Mouse (Mus musculus) intestine, postnatal 0 days (tissue): ENCODE results near the gene Ripk4. TPM values are rescaled to one million over a fixed set of nuclear protein-coding genes. Genes with fewer than 3 reads are reported as not detected.

Experiments
- ATAC-seq: fragments of 200-750 bp; cut with Nextera tagmentation; 2 replicates; pipeline ENCODE4 v1.8.0; 2017; ENCODE audit warnings: mild to moderate bottlenecking, moderate TSS enrichment, moderate library complexity
- H3K27ac ChIP-seq: fragments of 300-500 bp; sonication (generic); 2 replicates; pipeline ENCODE4 v1.5.1; 2014; ENCODE audit warnings: mild to moderate bottlenecking, low read depth, low read length, moderate library complexity
- H3K27me3 ChIP-seq: fragments of 300-500 bp; sonication (generic); replicated peaks from 2 replicates; pipeline ENCODE4 v1.6.1; 2014; ENCODE audit warnings: low read length, mixed read lengths; ENCODE audit not compliant: control insufficient read depth, insufficient read depth
- H3K36me3 ChIP-seq: fragments of 300-500 bp; sonication (generic); 2 replicates; pipeline ENCODE4 v1.6.1; 2014; ENCODE audit warnings: mild to moderate bottlenecking, moderate library complexity; ENCODE audit not compliant: control insufficient read depth, insufficient read depth
- H3K4me1 ChIP-seq: fragments of 300-500 bp; sonication (generic); replicated peaks from 2 replicates; pipeline ENCODE4 v1.6.1; 2014; ENCODE audit warnings: antibody characterized with exemption, low read length, mixed read lengths; ENCODE audit not compliant: control insufficient read depth, insufficient read depth
- H3K4me2 ChIP-seq: fragments of 300-500 bp; sonication (generic); replicated peaks from 2 replicates; pipeline ENCODE4 v1.6.1; 2014; ENCODE audit warnings: low read depth, mild to moderate bottlenecking, moderate library complexity
- H3K4me3 ChIP-seq: fragments of 300-500 bp; sonication (generic); 2 replicates; pipeline ENCODE4 v1.5.1; 2014; ENCODE audit warnings: low read depth, low read length
- H3K9ac ChIP-seq: fragments of 300-500 bp; sonication (generic); 2 replicates; pipeline ENCODE4 v1.6.1; 2014; ENCODE audit warnings: mild to moderate bottlenecking, low read depth, low read length
- H3K9me3 ChIP-seq: fragments of 300-500 bp; sonication (generic); 2 replicates; pipeline ENCODE4 v1.6.1; 2016; ENCODE audit warnings: mixed run types; ENCODE audit not compliant: control insufficient read depth
- CTCF ChIP-seq: sonication (generic); IDR thresholded peaks from 2 replicates; pipeline ENCODE4 v1.5.1; 2016; ENCODE audit warnings: low read depth, mild to moderate bottlenecking, control low read depth, antibody characterized with exemption, moderate library complexity
- WGBS: fragments of 180-500 bp; shearing (Covaris S2); extraction: QIAGEN DNeasy Blood & Tissue Kit; methylation state at CpG from one replicate; pipeline ENCODE4 v1.1.7; 2014; 5-methylcytosine and 5-hydroxymethylcytosine counted together
- polyA plus RNA-seq: library from polyadenylated mRNA; unstranded; fragments of >200 nt; fragmentation: Nextera tagmentation; extraction: Ambion mirVana; gene quantifications from 2 replicates; pipeline ENCODE4 v1.2.1, GENCODE M21; 2015

Gene Ripk4
- polyA plus RNA-seq, 1 experiment from 2014 or later = 11.9 TPM

DNA sequence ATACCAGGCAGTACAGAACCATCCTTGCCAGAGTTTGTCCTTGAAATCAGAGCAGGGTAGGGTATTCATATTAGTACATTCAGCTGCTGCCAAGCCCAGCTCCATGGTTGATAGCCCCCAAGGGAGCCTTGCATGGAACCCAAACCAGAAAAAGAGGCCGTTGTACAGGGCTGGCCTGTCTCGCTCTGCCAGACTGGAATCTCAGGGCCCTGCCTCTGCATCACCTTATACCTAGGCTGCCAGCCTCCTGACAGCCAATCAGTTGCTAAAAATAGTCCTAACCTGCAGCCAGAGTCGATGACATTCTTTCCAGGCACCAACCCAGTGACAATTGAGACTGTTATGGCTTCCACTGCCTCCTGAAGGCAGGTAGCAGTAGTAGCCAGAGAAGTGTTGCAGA lies 37.2 kb downstream of the Ripk4 start:
- TF ChIP-seq CTCF = peak; percentile 23; the same call in 1 of the 2 replicates
- Histone ChIP-seq H3K9me3 (no peaks in the 10 kb centered on the region), H3K4me1 (no peaks in the 10 kb centered on the region; the same call in 1 of the 2 replicates), H3K4me2 (no peak overlapping the region), H3K36me3 (no peaks in the 10 kb centered on the region), H3K27ac (no peak overlapping the region), H3K4me3 (no peak overlapping the region), H3K9ac (no peak overlapping the region), H3K27me3 (no peaks in the 10 kb centered on the region)
- WGBS = 68% methylated on average over 3 of the region's 3 CpGs
- ATAC-seq = no peak

DNA sequence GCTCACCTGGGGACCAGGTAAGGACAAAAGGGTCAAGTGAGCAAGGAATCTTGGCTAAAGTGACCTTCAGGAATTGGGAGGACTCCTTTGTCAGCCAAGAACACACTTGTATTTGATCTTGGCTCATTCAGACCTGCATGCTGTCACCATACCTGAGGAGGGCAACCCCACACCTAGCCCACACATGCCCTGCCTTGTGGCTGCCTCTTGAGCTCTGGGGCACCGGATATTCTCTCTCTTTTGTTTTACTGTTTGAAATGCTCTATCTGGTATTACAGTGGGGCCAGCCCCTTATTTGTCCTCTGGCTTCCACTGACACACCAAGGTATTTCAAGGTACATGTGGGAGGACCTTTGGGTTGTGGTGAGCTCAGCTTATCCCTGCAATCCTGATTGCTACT lies 43.5 kb downstream of the Ripk4 start:
- Histone ChIP-seq H3K27ac (no peak overlapping the region), H3K4me3 (no peak overlapping the region), H3K27me3 (no peaks in the 10 kb centered on the region), H3K9ac (no peak overlapping the region), H3K4me1 (no peaks in the 10 kb centered on the region), H3K36me3 (no peaks in the 10 kb centered on the region), H3K9me3 (no peaks in the 10 kb centered on the region), H3K4me2 (no peak overlapping the region)
- WGBS = 55% methylated on average over 1 of the region's 1 CpGs
- no peak for TF ChIP-seq CTCF
- peak; percentile 75 for ATAC-seq

DNA sequence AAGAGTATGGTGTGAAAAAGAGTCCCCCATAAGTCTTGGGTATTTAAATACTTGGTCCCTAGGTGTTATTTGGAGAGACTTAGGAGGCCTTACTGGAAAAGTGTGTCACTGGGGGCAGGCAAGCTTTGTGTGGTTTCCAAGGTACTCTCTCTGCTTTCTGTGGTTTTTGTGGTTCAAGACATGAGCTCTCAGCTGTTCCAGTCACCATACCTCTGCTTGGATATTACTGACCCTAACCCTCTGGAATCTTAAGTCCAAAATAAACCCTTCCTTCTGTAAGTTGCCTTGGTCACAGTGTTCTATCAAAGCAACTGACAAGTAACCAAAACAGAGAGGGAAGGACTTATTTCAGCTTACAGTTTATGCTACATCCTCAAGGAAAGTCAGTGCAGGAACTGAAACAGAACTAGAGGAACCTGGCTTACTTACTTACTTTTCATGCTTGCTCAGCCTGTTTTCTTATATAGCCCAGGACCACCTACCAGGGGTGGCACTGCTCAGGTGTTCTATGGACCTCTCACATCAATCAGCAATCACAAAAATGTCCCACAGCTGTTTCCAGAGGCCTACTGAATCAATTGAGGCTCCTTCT lies 44.1 kb downstream of the Ripk4 start:
- Histone ChIP-seq H3K4me2 (no peak overlapping the region), H3K9me3 (no peaks in the 10 kb centered on the region)

DNA sequence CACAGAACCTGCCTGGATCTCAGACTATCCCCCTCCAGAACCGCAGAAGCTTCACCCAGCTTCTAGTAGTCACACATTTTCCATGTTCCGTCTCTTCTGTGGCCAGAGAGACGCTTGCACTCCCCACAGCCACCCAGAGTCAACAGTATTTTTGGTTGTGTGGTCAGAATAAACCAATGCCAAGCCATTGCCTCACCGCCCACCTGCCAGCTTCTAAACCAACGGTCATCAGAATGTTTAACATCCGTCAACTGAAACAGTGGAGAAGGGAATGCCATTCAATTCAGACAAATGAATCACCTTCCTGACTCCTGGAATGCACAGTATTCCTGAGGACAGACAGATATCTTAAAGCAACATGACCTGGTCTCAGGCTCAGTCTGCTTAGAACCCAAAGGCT lies 47.0 kb downstream of the Ripk4 start:
- WGBS = 78% methylated on average over 6 of the region's 6 CpGs
- ATAC-seq = no peak
- no peak overlapping the region for H3K4me2 ChIP-seq
- H3K9ac ChIP-seq = no peak overlapping the region
- TF ChIP-seq CTCF = no peak
- no peaks in the 10 kb centered on the region for H3K36me3 ChIP-seq
- no peaks in the 10 kb centered on the region for H3K9me3 ChIP-seq
- H3K4me1 ChIP-seq = peaks cover 9% of the 10 kb centered on the region; the same call in 1 of the 2 replicates
- H3K27me3 ChIP-seq = no peaks in the 10 kb centered on the region
- no peak overlapping the region for H3K4me3 ChIP-seq
- H3K27ac ChIP-seq = no peak overlapping the region

More for the DNA sequence above, 44.1 kb downstream of the Ripk4 start:
- H3K9ac ChIP-seq = no peak overlapping the region
- H3K4me3 ChIP-seq = no peak overlapping the region
- H3K27ac ChIP-seq = no peak overlapping the region
- no peaks in the 10 kb centered on the region for H3K27me3 ChIP-seq
- no peak for TF ChIP-seq CTCF
- ATAC-seq = no peak
- H3K4me1 ChIP-seq = no peaks in the 10 kb centered on the region
- H3K36me3 ChIP-seq = no peaks in the 10 kb centered on the region

DNA sequence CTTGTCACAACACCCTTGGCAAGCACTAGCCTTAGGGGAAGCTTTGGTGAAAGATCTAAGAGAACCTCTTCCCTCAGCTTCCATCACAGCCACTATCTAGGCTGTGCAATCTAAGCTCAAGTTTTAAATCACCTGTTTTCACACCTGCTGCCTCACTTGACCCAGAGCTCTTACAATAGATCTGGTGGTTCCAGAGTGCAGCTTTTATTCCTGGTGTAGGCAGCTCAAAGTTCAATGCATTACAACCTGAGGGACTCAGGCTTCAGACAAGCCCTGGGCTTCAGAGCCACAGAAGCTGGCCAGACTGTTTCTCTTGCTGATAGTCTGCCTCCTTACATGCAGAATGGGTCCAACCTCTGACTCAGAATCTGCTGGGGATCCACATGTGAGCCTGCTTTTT lies 51.5 kb downstream of the Ripk4 start:
- peak; percentile 89 for ATAC-seq
- peak overlapping the region; percentile 46; the same call in 1 of the 2 replicates for H3K27ac ChIP-seq

DNA sequence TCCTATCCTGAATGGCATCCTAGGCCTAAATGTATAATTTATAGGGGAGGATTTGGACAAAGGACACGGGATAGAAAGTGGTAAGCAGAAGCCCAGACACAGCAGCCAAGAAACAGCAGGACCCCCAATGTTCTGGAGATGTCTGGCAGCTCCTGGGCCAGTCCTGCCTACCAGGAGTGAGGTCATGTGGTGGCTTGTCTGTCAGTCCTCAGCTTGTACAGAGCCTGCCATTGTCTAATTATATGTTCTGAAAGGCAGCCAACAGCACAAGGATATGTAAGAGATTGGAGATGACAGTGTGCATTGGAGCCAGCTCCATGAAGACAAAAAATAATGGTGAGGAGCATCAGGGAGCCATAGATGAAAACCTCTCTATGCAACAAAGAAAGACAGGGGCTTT lies 61.7 kb downstream of the Ripk4 start:
- H3K27ac ChIP-seq = no peak overlapping the region
- no peaks in the 10 kb centered on the region for H3K36me3 ChIP-seq
- 78% methylated on average over 1 of the region's 1 CpGs for WGBS
- no peaks in the 10 kb centered on the region for H3K27me3 ChIP-seq
- H3K9me3 ChIP-seq = no peaks in the 10 kb centered on the region
- ATAC-seq = no peak
- H3K4me1 ChIP-seq = peaks cover 6% of the 10 kb centered on the region
- no peak overlapping the region for H3K4me2 ChIP-seq
- H3K9ac ChIP-seq = no peak overlapping the region
- TF ChIP-seq CTCF = no peak
- no peak overlapping the region for H3K4me3 ChIP-seq

More for the DNA sequence above, 51.5 kb downstream of the Ripk4 start:
- Histone ChIP-seq H3K27me3 (no peaks in the 10 kb centered on the region), H3K4me3 (no peak overlapping the region), H3K9ac (no peak overlapping the region), H3K4me2 (no peak overlapping the region), H3K9me3 (no peaks in the 10 kb centered on the region), H3K36me3 (no peaks in the 10 kb centered on the region), H3K4me1 (peaks cover 9% of the 10 kb centered on the region; the same call in 1 of the 2 replicates)
- TF ChIP-seq CTCF = no peak

DNA sequence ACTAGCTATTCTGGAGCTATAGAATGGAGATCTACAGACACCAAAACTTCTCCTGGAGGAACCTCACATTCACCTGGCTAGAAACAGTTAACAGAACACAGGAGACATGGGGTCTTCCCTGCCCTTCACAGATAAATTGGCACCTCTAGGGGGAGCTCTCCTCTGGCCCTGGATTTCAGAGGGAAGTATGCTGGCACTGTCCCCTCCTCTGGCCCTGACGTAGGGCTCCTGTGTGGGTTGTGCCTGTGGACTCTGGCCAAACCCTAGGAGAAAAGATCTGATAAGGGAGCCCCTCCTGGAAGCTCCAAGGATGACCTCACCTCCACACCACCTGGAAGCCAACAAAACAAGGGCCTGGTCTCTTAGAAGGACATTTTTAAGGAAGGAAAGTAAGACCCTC lies 65.8 kb downstream of the Ripk4 start:
- H3K4me2 ChIP-seq = no peak overlapping the region
- no peaks in the 10 kb centered on the region for H3K9me3 ChIP-seq
- no peak overlapping the region for H3K27ac ChIP-seq
- H3K36me3 ChIP-seq = no peaks in the 10 kb centered on the region
- no peak overlapping the region for H3K4me3 ChIP-seq
- peaks cover 6% of the 10 kb centered on the region for H3K4me1 ChIP-seq
- TF ChIP-seq CTCF = peak; percentile 83
- H3K27me3 ChIP-seq = no peaks in the 10 kb centered on the region
- 4% methylated on average over 1 of the region's 1 CpGs for WGBS
- H3K9ac ChIP-seq = no peak overlapping the region
- ATAC-seq = peak; percentile 92
